26 mouse cellular contexts compared by ENCODE assay signal in genomic region chr4:59663451-59663850, GRCm38 (mm10). TPM values are rescaled to one million over a fixed set of nuclear protein-coding genes. Genes with fewer than 3 reads are reported as not detected.
DNase-seq lines count a peak whose midpoint lies in the region; ATAC-seq and TF ChIP-seq lines count a peak whose summit lies in the region.
"Had no signal": no experiment of that assay in that cellular context is flagged by ENCODE, and none has a peak within 500 bp of the region (broad histone marks: within the 10 kb centered on the region; RNA-seq: fewer than 3 reads in every experiment).

No protein-coding gene starts in this region.

- TF ChIP-seq CTCF in liver, postnatal 0 days (IDR thresholded peaks at IDR 0.05; ENCODE audit: low read depth): no peak

- 0 out of 2 replicates have a peak, but pooled peaks have one; percentile 6 for ATAC-seq in kidney, embryonic 15.5 days (replicated peaks; ENCODE audit: low FRiP score)
- ATAC-seq in liver, embryonic 12.5 days: 0 out of 2 replicates have a peak, but pooled peaks have one; percentile 28
- ATAC-seq in liver, embryonic 11.5 days (replicated peaks; ENCODE audit: low FRiP score): no peak
- no peak for ATAC-seq in liver, postnatal 0 days
- ATAC-seq: forebrain, embryonic 16.5 days; hindbrain, postnatal 0 days; inflammation-experienced regulatory T-cells, adult 6 months; Patski had no signal

- peaks cover 12% of the 10 kb centered on the region; the same call in 1 of the 2 replicates for H3K4me1 ChIP-seq in kidney, embryonic 15.5 days
- H3K4me1 ChIP-seq in liver, embryonic 12.5 days: peaks cover 28% of the 10 kb centered on the region
- peaks cover 16% of the 10 kb centered on the region for H3K4me1 ChIP-seq in liver, embryonic 11.5 days (replicated peaks; ENCODE audit: control insufficient read depth, insufficient read depth, low read length)
- peaks cover 15% of the 10 kb centered on the region for H3K4me1 ChIP-seq in liver, postnatal 0 days (ENCODE audit: insufficient read depth)
- H3K4me1 ChIP-seq: hindbrain, embryonic 13.5 days had no signal

- H3K9me3 ChIP-seq in kidney, embryonic 15.5 days (replicated peaks): no peaks in the 10 kb centered on the region
- no peaks in the 10 kb centered on the region for H3K9me3 ChIP-seq in liver, embryonic 12.5 days (replicated peaks)
- H3K9me3 ChIP-seq in liver, embryonic 11.5 days (ENCODE audit: control insufficient read depth, low read length): no peaks in the 10 kb centered on the region
- no peaks in the 10 kb centered on the region for H3K9me3 ChIP-seq in liver, postnatal 0 days (ENCODE audit: low read length)
- H3K9me3 ChIP-seq: embryonic facial prominence, embryonic 13.5 days; hindbrain, embryonic 13.5 days had no signal

- H3K4me2 ChIP-seq in kidney, embryonic 15.5 days: no peak overlapping the region
- no peak overlapping the region for H3K4me2 ChIP-seq in liver, embryonic 12.5 days
- H3K4me2 ChIP-seq in liver, embryonic 11.5 days: no peak overlapping the region
- H3K4me2 ChIP-seq in liver, postnatal 0 days (ENCODE audit: low read depth, low read length): peak overlapping the region; percentile 18; the same call in 1 of the 2 replicates
- H3K4me2 ChIP-seq: embryonic facial prominence, embryonic 13.5 days; forebrain, embryonic 12.5 days; heart, embryonic 11.5 days; hindbrain, embryonic 13.5 days had no signal

- no peak for DNase-seq in kidney, postnatal 14 days
- no peak for DNase-seq in liver, embryonic 11.5 days (ENCODE audit: low spot score)
- DNase-seq in liver, postnatal 0 days: no peak
- no peak for DNase-seq in adrenal gland, postnatal 10 days
- DNase-seq: adrenal gland, postnatal 14 days; B cell, adult 2 months; cerebellum, adult 11 months; cerebellum, adult 8-10 months; cerebellum, postnatal 10 days; cerebellum, postnatal 36 days; embryo, embryonic 11 days; gastrocnemius, postnatal 10 days; gastrocnemius, postnatal 36 days had no signal

- H3K9ac ChIP-seq in kidney, embryonic 15.5 days: no peak overlapping the region
- H3K9ac ChIP-seq in liver, embryonic 12.5 days: no peak overlapping the region
- H3K9ac ChIP-seq in liver, embryonic 11.5 days (ENCODE audit: low read depth, low read length): no peak overlapping the region
- no peak overlapping the region for H3K9ac ChIP-seq in liver, postnatal 0 days (replicated peaks)
- H3K9ac ChIP-seq: embryonic facial prominence, embryonic 13.5 days; forebrain, embryonic 12.5 days; hindbrain, embryonic 13.5 days had no signal

- no peak overlapping the region for H3K4me3 ChIP-seq in kidney, embryonic 15.5 days (replicated peaks)
- H3K4me3 ChIP-seq in liver, embryonic 12.5 days: no peak overlapping the region
- no peak overlapping the region for H3K4me3 ChIP-seq in liver, embryonic 11.5 days (ENCODE audit: low read depth, low read length)
- no peak overlapping the region for H3K4me3 ChIP-seq in liver, postnatal 0 days (ENCODE audit: low read depth, low read length)
- H3K4me3 ChIP-seq: embryonic facial prominence, embryonic 10.5 days; embryonic facial prominence, embryonic 13.5 days; erythroblast, embryonic 14.5 days; forebrain, embryonic 12.5 days; hindbrain, embryonic 13.5 days had no signal

- WGBS in kidney, embryonic 15.5 days: 83% methylated on average over 6 of the region's 6 CpGs
- WGBS in liver, embryonic 12.5 days (ENCODE audit: insufficient replicate concordance): 78% methylated on average over 6 of the region's 6 CpGs
- 77% methylated on average over 6 of the region's 6 CpGs for WGBS in liver, embryonic 11.5 days
- 54% methylated on average over 6 of the region's 6 CpGs for WGBS in liver, postnatal 0 days (ENCODE audit: insufficient replicate concordance)

- 0 out of 2 replicates have a peak, but pooled peaks cover 3% of the 10 kb centered on the region for H3K36me3 ChIP-seq in kidney, embryonic 15.5 days
- H3K36me3 ChIP-seq in liver, embryonic 12.5 days: peaks cover 14% of the 10 kb centered on the region
- 0 out of 2 replicates have a peak, but pooled peaks cover 2% of the 10 kb centered on the region for H3K36me3 ChIP-seq in liver, embryonic 11.5 days (ENCODE audit: control insufficient read depth, insufficient read depth, low read length)
- no peaks in the 10 kb centered on the region for H3K36me3 ChIP-seq in liver, postnatal 0 days (replicated peaks; ENCODE audit: insufficient read depth, low read length)

- no peak overlapping the region for H3K27ac ChIP-seq in kidney, embryonic 15.5 days
- H3K27ac ChIP-seq in liver, embryonic 12.5 days: no peak overlapping the region
- H3K27ac ChIP-seq in liver, embryonic 11.5 days (ENCODE audit: low read depth, low read length): no peak overlapping the region
- peak overlapping the region; percentile 16; the same call in 1 of the 2 replicates for H3K27ac ChIP-seq in liver, postnatal 0 days (ENCODE audit: low read depth)
- H3K27ac ChIP-seq: embryonic facial prominence, embryonic 10.5 days; embryonic facial prominence, embryonic 13.5 days; forebrain, embryonic 12.5 days; hindbrain, embryonic 13.5 days; hindbrain, postnatal 0 days had no signal

- TF ChIP-seq EP300 in liver, postnatal 0 days (IDR thresholded peaks at IDR 0.05; ENCODE audit: low read depth): no peak

- no peaks in the 10 kb centered on the region for H3K27me3 ChIP-seq in kidney, embryonic 15.5 days
- H3K27me3 ChIP-seq in liver, embryonic 12.5 days (replicated peaks): no peaks in the 10 kb centered on the region
- no peaks in the 10 kb centered on the region for H3K27me3 ChIP-seq in liver, embryonic 11.5 days (replicated peaks; ENCODE audit: control insufficient read depth, insufficient read depth, low read length)
- no peaks in the 10 kb centered on the region for H3K27me3 ChIP-seq in liver, postnatal 0 days (ENCODE audit: insufficient read depth, low read length)
- H3K27me3 ChIP-seq: CH12.LX; embryonic facial prominence, embryonic 13.5 days; forebrain, embryonic 12.5 days; hindbrain, embryonic 13.5 days; Patski had no signal

RNA-seq across cellular contexts. Expression of gene E130308A19Rik, which starts 37.4 kb away (rescaled TPM):
- 34.9 and 35.6 TPM in 2 replicates for polyA plus RNA-seq in kidney, embryonic 15.5 days (2015; fragmentation: Nextera tagmentation; extraction: Ambion mirVana)
- polyA plus RNA-seq in liver, embryonic 12.5 days (2016; fragmentation: Nextera tagmentation; extraction: Ambion mirVana): 12.8 and 14.8 TPM in 2 replicates
- 18.5 and 23.5 TPM in 2 replicates for polyA plus RNA-seq in liver, embryonic 11.5 days (2014; fragmentation: Nextera tagmentation; extraction: Ambion mirVana)
- 5.4 and 5.5 TPM in 2 replicates for polyA plus RNA-seq in liver, postnatal 0 days (2015; fragmentation: Nextera tagmentation; extraction: Ambion mirVana)
- 10 to 100 TPM; 14.7 to 19.0 TPM for total RNA-seq in adrenal gland, postnatal 10 days (2021)

Comparison
In these comparisons a context has a peak if more than half of its experiments do, and no peak if none do; other contexts are left out.
1. ATAC-seq: peak in kidney, embryonic 15.5 days (single experiment) and liver, embryonic 12.5 days (single experiment); none in liver, embryonic 11.5 days (single experiment) and liver, postnatal 0 days (single experiment).